Mouse (Mus musculus) forebrain, embryonic 13.5 days (tissue): ENCODE measurements around the gene Maml3. TPM values are rescaled to one million over a fixed set of nuclear protein-coding genes. Genes with fewer than 3 reads are reported as not detected.

Source experiments
- ATAC-seq: fragments of 200-750 bp; cut with Nextera tagmentation; 2 replicates; pipeline ENCODE4 v1.8.0; 2017
- H3K27ac ChIP-seq: fragments of 300-500 bp; sonication (generic); 2 replicates; pipeline ENCODE4 v1.5.1; 2015; ENCODE audit warnings: inconsistent platforms, mild to moderate bottlenecking, moderate library complexity
- H3K27me3 ChIP-seq: fragments of 300-500 bp; sonication (generic); 2 replicates; pipeline ENCODE4 v1.6.1; 2015; ENCODE audit warnings: mild to moderate bottlenecking, inconsistent platforms
- H3K36me3 ChIP-seq: fragments of 300-500 bp; sonication (generic); 2 replicates; pipeline ENCODE4 v1.6.1; 2015; ENCODE audit warnings: mild to moderate bottlenecking, inconsistent platforms; ENCODE audit not compliant: poor library complexity, severe bottlenecking
- H3K4me1 ChIP-seq: fragments of 300-500 bp; sonication (generic); 2 replicates; pipeline ENCODE4 v1.6.1; 2015; ENCODE audit warnings: inconsistent platforms
- H3K4me2 ChIP-seq: fragments of 300-500 bp; sonication (generic); 2 replicates; pipeline ENCODE4 v1.6.1; 2015; ENCODE audit warnings: inconsistent platforms, mild to moderate bottlenecking, moderate library complexity
- H3K4me3 ChIP-seq: fragments of 300-500 bp; sonication (generic); 2 replicates; pipeline ENCODE4 v1.5.1; 2015; ENCODE audit warnings: mild to moderate bottlenecking, inconsistent platforms
- H3K9ac ChIP-seq: fragments of 300-500 bp; sonication (generic); 2 replicates; pipeline ENCODE4 v1.6.1; 2015; ENCODE audit warnings: mild to moderate bottlenecking, inconsistent platforms
- H3K9me3 ChIP-seq: fragments of 300-500 bp; sonication (generic); replicated peaks from 2 replicates; pipeline ENCODE4 v1.6.1; 2016; ENCODE audit warnings: inconsistent platforms
- WGBS: fragments of 180-500 bp; shearing (Covaris S2); methylation state at CpG from one replicate; pipeline ENCODE4 v1.1.7; 2015; 5-methylcytosine and 5-hydroxymethylcytosine counted together
- polyA plus RNA-seq: library from polyadenylated mRNA; unstranded; fragments of >200 nt; fragmentation: Nextera tagmentation; extraction: Ambion mirVana; gene quantifications from 2 replicates; pipeline ENCODE4 v1.2.1, GENCODE M21; 2015

Gene Maml3
- polyA plus RNA-seq, 1 experiment from 2014 or later = 5.4 TPM

DNA sequence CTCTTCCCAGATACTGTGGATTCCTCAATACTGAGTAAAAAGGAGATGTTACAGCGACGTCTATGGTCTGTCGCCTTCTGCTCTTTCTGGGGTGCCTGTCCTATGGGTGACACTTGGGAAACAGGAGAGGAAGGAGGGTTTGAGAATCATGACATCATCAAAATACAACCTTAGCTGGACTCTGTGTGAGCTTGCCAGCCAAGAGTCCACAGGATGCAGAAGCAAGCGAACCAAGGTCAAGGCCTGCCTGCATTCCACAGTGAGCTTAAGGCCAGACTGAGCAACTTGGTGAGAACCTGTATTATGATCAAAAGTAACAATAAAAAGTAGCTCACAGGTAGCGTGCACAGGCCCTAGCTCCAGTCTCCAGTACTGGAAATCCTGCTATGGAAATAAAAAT lies 167.7 kb downstream of the Maml3 start:
- 93% methylated on average over 5 of the region's 5 CpGs for whole genome bisulfite sequencing
- Histone ChIP-seq H3K4me1 (peaks cover 7% of the 10 kb centered on the region; the same call in 1 of the 2 replicates), H3K4me3 (no peak overlapping the region), H3K36me3 (no peaks in the 10 kb centered on the region), H3K4me2 (no peak overlapping the region), H3K27ac (no peak overlapping the region), H3K9me3 (no peaks in the 10 kb centered on the region), H3K9ac (no peak overlapping the region), H3K27me3 (no peaks in the 10 kb centered on the region)
- ATAC-seq = no peak

DNA sequence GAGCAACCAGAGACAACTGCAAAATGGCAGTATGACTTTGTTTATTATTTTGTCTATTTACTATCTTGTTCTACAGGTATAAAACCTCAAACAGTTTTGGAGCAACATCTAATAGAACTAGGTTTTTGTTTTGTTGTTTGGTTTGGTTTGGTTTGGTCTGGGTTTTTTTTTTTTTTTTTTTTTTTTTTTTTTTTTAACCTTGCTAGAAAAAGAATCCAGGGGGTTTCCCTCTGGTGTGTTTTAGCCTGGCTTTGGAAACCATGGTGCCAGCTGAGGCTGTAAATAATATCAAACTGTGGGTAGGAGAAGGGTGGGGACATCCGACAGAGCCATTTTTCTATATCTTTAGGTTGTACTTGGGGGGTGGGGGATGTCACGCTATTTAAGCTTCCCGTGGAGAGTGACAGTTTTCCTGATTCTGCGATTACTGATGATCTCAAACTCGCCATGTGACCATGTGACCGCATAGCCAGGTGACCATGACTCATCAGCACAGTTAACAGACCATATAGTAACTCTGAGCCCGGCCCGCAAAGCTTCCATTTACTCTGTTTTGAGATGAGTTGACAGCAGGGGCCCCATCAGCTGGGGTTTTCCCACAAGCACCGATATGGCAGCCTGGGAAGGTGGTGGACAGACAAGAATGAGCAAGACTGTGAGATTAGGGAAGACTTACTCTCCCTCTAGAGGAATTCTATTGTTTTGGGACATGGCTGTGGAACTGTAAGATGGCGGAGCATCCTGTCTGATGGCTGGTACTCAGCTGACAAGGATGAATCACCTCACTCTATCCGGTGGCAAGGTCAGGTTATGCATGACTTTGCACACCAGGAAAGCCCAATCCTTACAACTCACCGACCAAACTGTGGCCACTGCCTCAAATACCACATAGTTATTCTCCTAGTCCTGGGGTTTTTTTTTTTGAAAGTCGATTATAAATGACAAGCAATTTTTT lies 170.1 kb downstream of the Maml3 start:
- H3K9ac ChIP-seq = no peak overlapping the region
- no peaks in the 10 kb centered on the region for H3K27me3 ChIP-seq
- 96% methylated on average over 13 of the region's 13 CpGs for WGBS
- no peak overlapping the region for H3K4me3 ChIP-seq
- H3K36me3 ChIP-seq = no peaks in the 10 kb centered on the region
- H3K4me2 ChIP-seq = no peak overlapping the region
- peaks cover 3% of the 10 kb centered on the region; the same call in 1 of the 2 replicates for H3K4me1 ChIP-seq
- H3K27ac ChIP-seq = no peak overlapping the region
- no peaks in the 10 kb centered on the region for H3K9me3 ChIP-seq
- ATAC-seq = no peak

DNA sequence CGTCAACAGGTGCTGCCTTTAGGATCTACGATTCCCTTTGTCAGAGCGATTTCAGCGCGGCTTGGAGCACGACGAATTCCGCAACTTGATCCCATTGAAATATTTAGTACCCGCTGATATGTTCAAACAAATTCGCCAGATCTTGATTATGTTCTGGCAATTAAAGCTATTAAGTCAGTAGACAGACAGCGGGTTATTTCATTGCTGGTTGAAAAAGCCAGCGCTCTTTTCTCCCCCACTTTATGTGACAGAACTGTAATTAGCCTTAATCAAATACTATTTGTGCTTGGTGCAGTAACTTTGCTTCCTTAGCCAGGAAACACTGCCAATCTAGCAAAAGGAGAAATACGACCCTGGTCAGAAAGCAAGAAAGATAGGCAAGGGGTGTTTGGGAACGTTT lies 176.7 kb downstream of the Maml3 start:
- peaks cover 51% of the 10 kb centered on the region for H3K4me1 ChIP-seq
- no peak overlapping the region for H3K9ac ChIP-seq
- H3K36me3 ChIP-seq = no peaks in the 10 kb centered on the region
- ATAC-seq = peak; percentile 50; the same call in 1 of the 2 replicates
- H3K27ac ChIP-seq = peak overlapping the region; percentile 44; the same call in 1 of the 2 replicates
- no peaks in the 10 kb centered on the region for H3K9me3 ChIP-seq
- no peaks in the 10 kb centered on the region for H3K27me3 ChIP-seq
- WGBS = 48% methylated on average over 14 of the region's 14 CpGs
- no peak overlapping the region for H3K4me3 ChIP-seq
- peak overlapping the region; percentile 24; the same call in 1 of the 2 replicates for H3K4me2 ChIP-seq

DNA sequence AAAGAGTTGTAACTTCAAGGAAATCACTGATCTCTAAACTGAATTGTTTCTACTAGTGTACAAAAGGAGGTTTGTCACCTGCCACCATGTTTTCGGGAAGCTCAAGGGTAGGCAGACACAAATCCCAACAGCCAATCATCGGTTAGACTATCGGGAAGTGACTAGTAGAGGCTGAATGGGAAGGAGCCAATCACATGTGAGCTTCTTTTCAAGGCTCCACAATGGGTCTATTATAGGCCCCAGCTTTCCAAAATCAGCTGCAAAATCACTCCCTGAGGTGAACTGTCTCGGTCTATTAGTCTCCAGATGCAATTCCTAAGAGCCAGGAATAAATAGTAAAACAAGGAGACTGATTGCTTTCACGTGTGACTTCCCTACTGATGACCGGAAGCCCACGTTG lies 177.3 kb downstream of the Maml3 start:
- no peaks in the 10 kb centered on the region for H3K36me3 ChIP-seq
- H3K9ac ChIP-seq = no peak overlapping the region
- H3K27ac ChIP-seq = peak overlapping the region; percentile 44; the same call in 1 of the 2 replicates
- peaks cover 52% of the 10 kb centered on the region for H3K4me1 ChIP-seq
- no peaks in the 10 kb centered on the region for H3K9me3 ChIP-seq
- 65% methylated on average over 7 of the region's 7 CpGs for whole genome bisulfite sequencing
- no peaks in the 10 kb centered on the region for H3K27me3 ChIP-seq
- H3K4me3 ChIP-seq = no peak overlapping the region
- peak overlapping the region; percentile 24; the same call in 1 of the 2 replicates for H3K4me2 ChIP-seq
- ATAC-seq = peak; percentile 19; the same call in 1 of the 2 replicates

DNA sequence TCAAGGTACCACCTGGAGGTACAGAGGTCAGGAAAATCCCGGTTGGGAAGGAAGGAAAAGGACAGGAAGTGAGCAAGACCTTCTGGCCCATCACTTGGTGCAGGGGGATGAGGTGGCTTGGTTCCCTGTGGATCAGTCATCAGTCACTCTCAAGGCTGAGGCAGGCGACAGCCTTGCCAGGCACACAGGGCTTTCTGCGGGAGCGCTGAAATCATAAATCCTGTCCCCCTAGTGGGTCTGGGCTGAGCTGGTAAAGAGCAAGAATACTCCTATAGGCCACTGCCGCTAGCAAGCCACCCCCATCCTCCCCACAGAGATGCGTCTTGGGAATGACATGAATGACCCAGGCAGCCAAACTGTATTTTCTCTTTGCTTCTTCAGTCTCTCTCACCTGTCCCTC lies 177.8 kb downstream of the Maml3 start:
- Histone ChIP-seq H3K9ac (no peak overlapping the region), H3K4me1 (peaks cover 52% of the 10 kb centered on the region), H3K27me3 (no peaks in the 10 kb centered on the region), H3K4me2 (no peak overlapping the region), H3K36me3 (no peaks in the 10 kb centered on the region), H3K4me3 (no peak overlapping the region), H3K9me3 (no peaks in the 10 kb centered on the region), H3K27ac (no peak overlapping the region)
- no peak for ATAC-seq
- whole genome bisulfite sequencing = 59% methylated on average over 6 of the region's 6 CpGs

DNA sequence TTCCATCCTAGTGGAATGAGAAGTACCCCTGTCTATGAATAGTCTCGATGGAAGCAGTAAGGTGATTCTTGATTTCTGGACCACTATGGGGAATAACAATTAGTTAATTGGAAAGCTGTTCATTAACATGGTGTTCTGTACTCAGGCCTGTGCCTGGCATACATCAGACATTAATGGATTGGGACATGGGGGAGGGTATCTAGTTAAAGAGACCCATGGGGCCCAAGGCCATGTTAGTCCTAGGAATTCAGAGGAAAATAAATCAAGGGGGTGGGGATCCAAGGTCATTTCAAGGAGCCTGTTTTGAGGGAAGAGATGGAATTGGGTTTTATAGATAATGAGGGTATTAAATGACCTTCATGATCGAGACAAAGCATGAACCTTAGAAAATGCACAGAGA lies 179.1 kb downstream of the Maml3 start:
- Histone ChIP-seq H3K36me3 (no peaks in the 10 kb centered on the region), H3K4me3 (no peak overlapping the region), H3K27ac (no peak overlapping the region), H3K9ac (no peak overlapping the region), H3K4me1 (peaks cover 52% of the 10 kb centered on the region), H3K9me3 (no peaks in the 10 kb centered on the region), H3K4me2 (no peak overlapping the region), H3K27me3 (no peaks in the 10 kb centered on the region)
- WGBS = 59% methylated on average over 2 of the region's 2 CpGs
- ATAC-seq = no peak

DNA sequence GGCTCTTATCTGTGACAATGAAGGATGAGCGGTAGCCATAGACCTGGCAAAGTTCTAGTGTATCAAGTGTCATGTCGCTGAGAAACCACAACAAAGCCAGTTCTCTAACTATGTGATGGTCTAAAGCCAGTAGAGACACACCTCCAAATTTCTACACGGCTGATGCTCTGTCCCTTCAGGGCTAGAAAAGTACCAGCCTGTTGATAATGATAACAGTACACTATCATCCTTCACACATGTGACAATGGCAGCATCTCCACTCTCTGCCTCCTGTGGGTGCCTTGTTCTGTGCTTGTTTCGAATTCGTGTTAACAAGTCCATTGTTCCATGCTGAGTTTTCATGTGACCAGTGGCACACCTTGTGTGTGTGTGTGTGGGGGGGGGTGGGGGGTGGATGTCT lies 180.2 kb downstream of the Maml3 start:
- Histone ChIP-seq H3K4me1 (peaks cover 52% of the 10 kb centered on the region), H3K27ac (no peak overlapping the region), H3K9ac (no peak overlapping the region), H3K4me3 (no peak overlapping the region), H3K9me3 (no peaks in the 10 kb centered on the region), H3K4me2 (no peak overlapping the region), H3K36me3 (no peaks in the 10 kb centered on the region), H3K27me3 (no peaks in the 10 kb centered on the region)
- no peak for ATAC-seq
- 91% methylated on average over 5 of the region's 5 CpGs for WGBS

DNA sequence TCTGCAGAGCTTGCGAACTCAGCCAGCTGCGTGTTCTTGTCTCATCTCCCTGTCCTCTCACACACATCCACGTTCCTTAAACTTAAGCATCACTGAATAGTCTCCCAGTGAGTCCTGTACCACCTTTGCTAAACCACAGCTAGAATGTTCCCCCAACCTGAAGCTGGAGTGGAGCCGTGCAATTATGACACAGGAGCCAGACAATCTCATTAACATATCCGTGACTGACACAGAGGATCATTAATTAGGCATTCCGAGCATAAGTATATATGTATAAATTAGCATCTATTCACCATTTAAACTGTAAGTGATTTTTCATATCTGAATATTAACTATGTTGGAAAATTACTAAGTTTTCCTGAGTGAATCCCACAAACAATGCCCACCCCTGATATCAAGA lies 181.1 kb downstream of the Maml3 start:
- 53% methylated on average over 6 of the region's 6 CpGs for WGBS
- ATAC-seq = peak; percentile 71; the same call in 1 of the 2 replicates

DNA sequence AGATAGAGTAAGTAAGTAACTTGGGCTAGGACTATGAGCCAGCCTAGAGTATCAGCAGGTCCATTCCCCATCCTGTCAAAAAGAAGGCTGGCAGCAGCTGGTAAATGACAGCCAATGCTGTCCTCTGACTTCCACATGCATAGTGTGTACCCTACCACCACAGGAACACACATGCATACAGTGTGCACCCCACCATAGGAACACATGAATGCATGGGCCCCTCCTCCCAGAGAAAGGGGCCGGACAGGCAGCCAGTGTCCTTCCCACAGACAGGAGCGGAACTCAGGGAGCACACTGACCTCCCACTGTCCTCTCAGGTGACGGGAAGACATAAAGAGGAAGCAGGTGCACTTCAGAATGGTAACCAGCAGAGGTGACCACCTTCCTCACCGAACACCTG lies 188.0 kb downstream of the Maml3 start:
- no peaks in the 10 kb centered on the region for H3K27me3 ChIP-seq
- no peaks in the 10 kb centered on the region for H3K36me3 ChIP-seq
- peaks cover 18% of the 10 kb centered on the region; the same call in 1 of the 2 replicates for H3K4me1 ChIP-seq
- WGBS = 91% methylated on average over 4 of the region's 4 CpGs
- H3K9me3 ChIP-seq = no peaks in the 10 kb centered on the region
- no peak overlapping the region for H3K9ac ChIP-seq
- ATAC-seq = no peak
- no peak overlapping the region for H3K27ac ChIP-seq
- H3K4me2 ChIP-seq = no peak overlapping the region
- H3K4me3 ChIP-seq = no peak overlapping the region

More for the DNA sequence above, 181.1 kb downstream of the Maml3 start:
- Histone ChIP-seq H3K27me3 (no peaks in the 10 kb centered on the region), H3K36me3 (no peaks in the 10 kb centered on the region), H3K4me3 (no peak overlapping the region), H3K4me1 (peaks cover 52% of the 10 kb centered on the region), H3K27ac (no peak overlapping the region), H3K9me3 (no peaks in the 10 kb centered on the region), H3K9ac (no peak overlapping the region), H3K4me2 (no peak overlapping the region)

DNA sequence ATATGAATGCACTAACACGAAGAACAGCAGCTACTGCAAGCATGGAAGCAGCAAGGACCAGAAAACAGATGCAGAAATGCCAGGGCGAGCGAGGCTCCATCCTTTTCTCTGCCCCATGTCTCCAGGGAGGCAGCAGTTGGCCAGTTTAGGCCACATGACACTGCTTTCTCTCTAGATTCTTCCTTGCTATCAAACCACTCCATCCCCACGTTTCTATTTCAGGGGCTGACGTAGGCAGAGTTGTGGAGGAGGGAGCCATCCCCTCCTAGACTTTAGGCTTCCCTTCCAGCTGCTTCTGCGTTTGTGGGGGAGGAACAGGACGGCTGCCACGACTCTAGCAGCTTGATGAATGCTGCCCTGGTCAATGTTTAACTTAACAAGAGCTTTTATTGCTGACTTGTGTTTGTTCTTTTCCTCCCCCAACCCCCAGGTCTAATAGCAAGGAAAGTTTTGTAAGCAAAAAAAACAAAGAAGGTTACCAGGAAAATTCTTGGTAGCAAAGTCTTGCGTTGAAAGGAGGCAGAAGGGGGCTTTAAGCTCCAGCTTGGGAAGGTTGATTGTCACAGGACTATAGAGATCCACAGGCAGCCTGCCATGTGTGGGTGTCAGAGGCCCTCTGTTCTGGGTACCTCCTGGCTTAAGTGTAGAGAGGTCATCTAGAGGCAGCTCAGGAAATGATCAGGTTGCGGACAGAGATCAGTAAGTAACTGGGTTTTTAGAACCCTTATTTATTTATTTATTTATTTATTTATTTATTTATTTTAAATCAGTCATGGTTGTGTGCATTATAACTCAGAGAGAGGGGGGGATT lies 188.6 kb downstream of the Maml3 start:
- Histone ChIP-seq H3K27me3 (no peaks in the 10 kb centered on the region), H3K9ac (no peak overlapping the region), H3K27ac (no peak overlapping the region), H3K4me3 (no peak overlapping the region), H3K36me3 (no peaks in the 10 kb centered on the region), H3K9me3 (no peaks in the 10 kb centered on the region), H3K4me1 (peaks cover 18% of the 10 kb centered on the region; the same call in 1 of the 2 replicates), H3K4me2 (no peak overlapping the region)
- 41% methylated on average over 10 of the region's 10 CpGs for WGBS
- no peak for ATAC-seq

DNA sequence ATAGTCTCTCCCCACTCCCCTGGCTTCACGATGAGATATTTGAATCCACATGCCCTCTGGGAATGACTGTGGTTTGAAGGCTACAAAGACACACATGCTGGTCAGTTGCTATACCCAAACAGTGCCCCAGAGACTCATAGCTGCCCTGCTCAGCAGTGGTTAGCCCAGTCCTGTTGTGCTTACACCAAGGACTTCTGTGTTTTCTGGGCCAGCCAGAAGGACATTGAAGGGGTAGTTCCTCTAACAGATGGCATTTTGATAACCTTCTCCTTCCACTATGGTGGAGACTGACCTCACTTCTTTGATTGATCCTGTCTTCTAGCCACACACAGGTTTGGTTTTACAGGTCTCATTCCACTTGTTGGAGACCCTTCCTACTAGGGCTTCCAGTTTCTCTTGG lies 189.5 kb downstream of the Maml3 start:
- Histone ChIP-seq H3K4me3 (no peak overlapping the region), H3K4me1 (peaks cover 18% of the 10 kb centered on the region; the same call in 1 of the 2 replicates), H3K4me2 (no peak overlapping the region), H3K27ac (no peak overlapping the region), H3K27me3 (no peaks in the 10 kb centered on the region), H3K9ac (no peak overlapping the region), H3K9me3 (no peaks in the 10 kb centered on the region), H3K36me3 (no peaks in the 10 kb centered on the region)
- no peak for ATAC-seq
- WGBS = 100% methylated on average over 1 of the region's 1 CpGs

DNA sequence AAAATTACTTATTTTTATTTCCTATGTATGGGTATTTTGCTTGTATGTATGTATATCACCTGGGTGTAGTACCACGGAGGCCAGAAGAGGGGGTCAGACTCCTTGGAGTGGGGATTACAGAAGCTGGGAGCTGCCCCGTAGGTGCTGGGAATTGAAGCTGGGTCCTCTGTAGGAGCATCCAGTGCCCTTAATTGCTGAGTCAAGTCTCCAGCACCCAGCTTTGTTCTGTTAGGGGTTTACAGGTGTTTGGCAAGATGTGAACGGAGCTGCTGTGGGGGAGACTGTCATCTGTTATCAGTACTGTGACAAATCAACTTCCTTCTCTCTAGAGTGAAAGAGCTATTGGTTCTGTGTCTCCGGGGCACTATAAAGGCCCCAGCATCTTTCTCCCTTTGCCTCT lies 190.0 kb downstream of the Maml3 start:
- 91% methylated on average over 4 of the region's 4 CpGs for WGBS
- H3K9ac ChIP-seq = no peak overlapping the region
- H3K4me1 ChIP-seq = peaks cover 18% of the 10 kb centered on the region; the same call in 1 of the 2 replicates
- no peaks in the 10 kb centered on the region for H3K9me3 ChIP-seq
- H3K27ac ChIP-seq = no peak overlapping the region
- no peak overlapping the region for H3K4me2 ChIP-seq
- no peak for ATAC-seq
- no peak overlapping the region for H3K4me3 ChIP-seq
- H3K36me3 ChIP-seq = no peaks in the 10 kb centered on the region
- no peaks in the 10 kb centered on the region for H3K27me3 ChIP-seq
